Mouse (Mus musculus) cerebellum, postnatal 36 days (tissue): Measurements from ENCODE around the gene Rpl22l1.
"Not testable (repeated sequence)": the region's sequence is repeated elsewhere in the genome, so short reads cannot be mapped to it uniquely, and the experiment has no call there.

Experiments used
- DNase-seq, 2 experiments: peaks; one replicate each; pipeline ENCODE4 v3.0.0; 2021 to 2022; ENCODE audit warnings: mixed read lengths in 2 of 2

The Rpl22l1 gene

DNA sequence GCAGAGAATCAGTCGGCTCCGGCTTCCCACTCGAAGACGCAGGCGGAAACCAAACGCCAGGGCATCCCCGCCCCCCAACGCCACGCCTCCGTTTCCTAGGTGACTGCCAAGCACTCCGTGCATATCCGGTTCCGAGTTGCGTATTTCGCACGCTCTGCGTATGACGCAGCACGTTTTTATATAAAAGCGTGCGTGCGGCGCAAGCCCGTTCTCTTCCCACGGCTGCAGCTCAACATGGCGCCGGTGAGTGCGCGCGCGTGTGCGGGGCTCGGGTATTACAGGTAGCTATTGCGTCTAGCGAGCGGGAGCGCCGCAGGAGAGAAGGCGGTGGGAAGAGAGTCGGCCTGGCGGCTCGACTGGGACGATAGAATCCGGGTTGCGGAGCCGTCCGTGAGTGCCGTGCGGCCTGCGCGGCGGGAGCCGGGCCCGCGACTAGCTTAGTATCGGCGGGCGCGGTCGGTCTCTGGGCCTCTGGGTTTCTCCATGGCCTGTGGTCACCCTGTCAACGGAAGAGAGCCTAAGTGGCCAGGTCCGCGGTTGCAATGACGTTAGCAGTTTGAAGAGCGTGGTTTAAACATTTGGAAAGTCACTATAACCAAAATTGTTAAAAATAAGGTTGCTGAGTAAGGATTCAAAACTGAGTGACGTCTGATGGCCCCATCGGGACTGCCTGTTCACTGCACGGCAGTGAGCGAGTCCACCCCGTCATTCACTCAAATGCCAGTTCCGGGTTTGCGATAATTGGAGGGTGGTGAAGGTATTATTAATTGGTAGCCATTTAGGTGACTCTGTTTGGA is at the start of gene Rpl22l1:
Gene Rpl22l1 (plus strand): TSS at position 136 of the 797 bp plus-strand sequence.
- DNase-seq = peak; percentile 95 to 97

DNA sequence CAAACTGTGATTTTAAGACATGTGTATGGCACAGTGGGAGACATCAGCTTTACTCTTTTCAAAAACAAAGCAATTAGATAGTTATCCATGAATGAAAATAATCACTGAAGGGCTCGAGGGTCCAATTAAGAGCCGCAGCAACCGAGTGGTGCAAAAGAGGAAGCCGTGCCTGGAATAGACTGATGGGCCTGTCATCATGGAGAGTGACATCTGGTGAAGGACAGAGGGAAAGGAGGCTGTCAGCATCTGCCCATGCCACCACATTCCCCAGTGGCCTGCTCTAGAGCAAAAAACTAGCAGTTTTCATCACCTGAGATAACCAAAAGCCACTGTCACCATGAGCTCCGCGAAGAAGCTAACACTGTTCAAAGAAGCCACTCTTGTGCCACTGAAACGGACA is 49.8 kb upstream of the Rpl22l1 start:
- no peak for DNase-seq

DNA sequence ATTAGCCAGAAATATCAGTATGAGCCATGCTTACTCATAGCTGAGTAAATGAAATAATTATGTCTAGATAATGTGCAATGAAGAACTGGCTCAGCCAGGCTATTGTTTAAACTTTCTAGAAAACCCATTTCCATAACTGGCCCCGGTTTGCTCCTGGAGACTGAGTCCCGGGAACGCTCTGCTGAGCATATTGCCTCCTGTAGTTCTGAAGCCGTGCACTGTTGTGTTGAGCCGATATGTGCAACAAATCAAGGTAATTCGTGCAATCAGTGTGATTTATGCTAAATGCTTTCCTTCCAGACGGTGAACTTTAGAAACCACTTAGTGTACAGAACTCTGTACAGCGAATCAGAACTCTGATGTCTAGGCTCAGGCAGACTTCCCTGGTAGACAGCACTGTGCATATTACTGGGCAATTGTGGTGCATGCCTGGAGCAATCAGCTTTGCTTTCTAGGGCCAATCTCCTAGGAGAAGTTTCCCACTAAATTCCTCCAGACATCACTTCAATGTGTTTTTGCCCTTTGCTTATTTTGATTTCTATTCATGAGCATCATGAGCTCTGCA is 43.9 kb upstream of the Rpl22l1 start:
- DNase-seq = no peak

DNA sequence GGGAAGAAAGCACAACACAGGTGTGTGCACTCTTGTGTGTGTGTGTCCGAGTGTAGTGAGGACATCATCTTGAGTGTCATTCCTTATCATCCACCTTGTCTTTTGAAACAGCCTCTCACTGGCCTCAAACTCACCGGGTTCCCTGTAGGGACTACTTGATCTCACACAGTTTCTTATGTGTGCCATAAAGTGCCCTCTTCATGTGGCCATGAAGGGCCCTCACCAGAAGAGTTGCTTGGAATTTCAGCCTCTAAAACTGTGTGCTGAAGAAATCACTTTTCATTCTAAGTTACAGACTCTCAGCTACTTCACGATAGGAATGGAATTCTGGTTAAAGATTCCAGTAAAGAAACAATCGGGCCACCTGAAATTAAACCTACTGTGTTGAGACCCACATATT is 38.3 kb upstream of the Rpl22l1 start:
- DNase-seq = no peak

DNA sequence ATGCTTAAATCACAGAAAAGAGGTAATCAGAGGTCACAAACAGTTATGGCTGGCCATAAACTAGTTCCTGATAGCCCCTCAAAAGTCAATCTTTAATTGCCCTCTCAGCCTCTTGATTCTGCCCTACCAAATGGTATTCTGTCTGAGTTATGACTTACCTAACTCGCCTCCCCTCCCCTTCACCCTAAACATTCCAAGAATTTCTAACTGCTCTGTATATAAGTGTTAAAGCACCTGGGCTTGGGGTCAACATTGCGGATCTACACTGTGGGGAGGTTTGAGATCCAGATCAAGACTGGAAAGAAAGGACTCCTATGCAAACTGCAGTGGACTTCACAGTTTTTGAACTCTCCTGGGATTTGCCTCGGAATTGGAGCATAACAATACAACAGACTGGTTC is 37.0 kb upstream of the Rpl22l1 start:
- no peak for DNase-seq

DNA sequence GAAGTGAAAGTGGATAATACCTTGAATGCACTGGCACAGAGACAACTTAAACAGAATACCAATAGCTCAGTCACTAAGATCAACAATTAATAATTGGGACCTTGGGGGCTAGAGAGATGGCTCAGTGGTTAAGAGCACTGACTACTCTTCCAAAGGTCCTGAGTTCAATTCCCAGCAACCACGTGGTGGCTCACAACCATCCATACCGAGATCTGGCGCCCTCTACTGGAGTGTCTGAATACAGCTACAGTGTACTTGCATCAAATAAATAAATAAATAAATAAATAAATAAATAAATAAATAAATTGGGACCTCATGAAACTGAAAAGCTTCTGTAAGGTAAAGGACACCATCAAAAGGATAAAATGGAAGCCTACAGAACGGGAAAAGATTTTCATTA is 32.3 kb upstream of the Rpl22l1 start:
- not testable (repeated sequence) for DNase-seq

DNA sequence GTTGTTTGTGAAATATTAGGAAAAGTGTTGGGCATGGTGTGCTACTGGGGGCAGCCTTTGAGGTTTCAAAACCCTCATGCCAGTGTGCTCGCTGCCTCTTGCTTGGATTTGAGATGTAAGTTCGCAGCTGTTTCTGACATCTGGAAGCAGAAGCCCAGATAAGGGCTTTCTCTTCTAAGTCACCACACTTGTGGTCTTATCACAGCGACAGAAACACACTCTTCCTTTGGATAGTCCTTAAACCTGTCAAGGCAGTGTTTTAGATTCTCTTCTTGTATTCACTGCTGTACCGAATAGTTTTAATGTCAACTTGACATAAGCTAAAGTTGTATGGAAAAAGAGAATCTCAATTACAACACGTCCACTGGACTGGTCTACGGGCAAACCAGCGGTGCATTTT is 29.9 kb upstream of the Rpl22l1 start:
- DNase-seq = no peak

DNA sequence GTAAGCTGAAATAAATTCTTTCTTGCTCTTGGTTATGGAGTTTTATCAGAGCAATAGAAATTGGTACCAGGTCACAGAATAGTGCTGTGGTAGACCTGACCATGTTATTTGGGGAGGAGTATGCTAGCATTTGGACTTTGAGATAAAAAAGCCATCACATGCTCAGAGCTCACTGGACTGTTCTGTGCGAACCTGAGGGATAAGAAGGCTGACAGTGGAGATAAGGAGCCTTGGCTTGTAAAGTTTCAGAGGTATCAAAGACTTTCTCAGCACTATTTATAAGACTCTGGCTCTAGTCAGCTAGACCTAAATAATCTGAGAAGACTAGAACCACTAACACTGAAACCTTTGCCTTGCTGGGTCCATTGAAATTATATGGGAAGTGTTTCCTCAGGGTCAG is 29.3 kb upstream of the Rpl22l1 start:
- no peak for DNase-seq

DNA sequence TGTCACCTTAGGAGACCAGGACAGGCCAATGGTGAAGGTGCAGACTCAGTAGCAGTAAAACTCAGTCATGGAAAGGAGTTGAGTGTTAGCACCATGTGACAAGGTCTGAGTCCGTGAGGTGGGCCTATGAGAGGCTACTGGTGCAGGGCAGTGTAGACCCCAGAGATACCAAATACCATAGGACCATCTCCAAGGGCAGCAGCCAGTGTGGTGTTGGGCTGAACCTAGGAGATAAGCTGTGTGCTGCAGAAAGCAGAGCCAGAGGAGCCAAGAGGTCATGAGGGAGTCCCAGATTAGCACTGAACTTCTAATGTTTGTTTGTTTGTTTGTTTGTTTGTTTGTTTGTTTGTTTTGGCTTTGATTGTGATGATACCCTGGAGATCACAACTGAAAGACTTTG is 28.7 kb upstream of the Rpl22l1 start:
- DNase-seq = no peak

DNA sequence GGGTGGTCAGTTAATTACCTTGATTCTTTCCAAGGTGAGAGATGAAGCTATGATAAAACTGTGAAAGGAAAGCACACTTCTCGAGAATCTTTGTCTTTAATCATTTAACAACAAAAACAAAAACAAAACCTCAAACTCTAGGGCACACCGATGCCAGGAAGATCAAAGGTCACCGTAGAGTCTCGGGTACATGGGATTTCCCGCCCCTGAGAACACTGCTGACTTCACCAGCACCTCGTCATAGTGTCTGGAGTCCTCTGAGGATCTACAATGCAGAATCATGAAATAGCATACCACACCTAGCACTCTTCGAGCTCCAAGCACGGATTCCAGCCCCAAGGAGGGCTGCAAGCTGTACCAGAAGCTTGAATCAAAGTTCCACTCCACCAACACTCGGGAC is 24.7 kb upstream of the Rpl22l1 start:
- DNase-seq = no peak

DNA sequence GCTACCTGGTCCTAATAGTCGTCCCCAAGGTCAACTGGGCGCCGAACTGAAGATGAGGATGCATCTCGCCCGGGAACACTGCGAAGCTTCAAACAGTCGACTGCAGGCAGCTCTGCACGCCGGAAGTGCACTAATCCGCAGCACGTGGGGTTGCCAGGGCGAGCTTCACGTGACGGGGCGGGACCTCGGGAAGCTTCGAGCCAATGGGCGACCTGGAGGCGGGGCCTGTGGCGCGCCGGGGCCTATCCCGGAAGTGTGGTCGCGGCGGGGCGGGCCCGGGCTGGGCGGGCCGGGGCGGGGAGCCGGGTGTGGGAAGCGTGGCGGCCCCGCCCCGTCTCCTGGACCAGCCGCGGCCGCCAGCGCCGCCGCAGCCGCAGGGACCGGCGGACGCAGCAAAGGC is 24.2 kb upstream of the Rpl22l1 start, which contains the start of gene Eif5a2:
Gene Eif5a2 (plus strand): TSS at position 283 of the 400 bp plus-strand sequence.
- peak; percentile 87 to 92 for DNase-seq

DNA sequence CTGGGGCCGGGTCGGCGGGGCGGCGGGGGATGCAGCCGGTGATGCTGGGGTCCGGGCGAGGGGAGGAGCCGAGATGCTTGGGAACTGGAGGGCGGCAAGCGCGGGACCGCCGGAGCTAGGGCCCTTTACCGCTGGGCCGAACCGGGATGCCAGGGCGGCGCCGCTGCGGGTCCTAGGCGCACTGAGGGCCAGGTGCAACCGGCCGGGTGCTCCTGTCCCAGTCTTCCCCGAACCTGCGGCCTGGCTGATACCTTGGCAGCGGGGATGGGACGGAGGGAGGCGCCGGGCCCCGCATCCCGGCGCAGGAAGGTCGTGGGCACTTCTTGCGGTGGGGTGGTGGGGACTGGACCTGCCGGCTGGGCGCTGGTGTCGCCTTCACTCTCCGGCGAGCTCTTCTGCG is 23.8 kb upstream of the Rpl22l1 start:
- no peak for DNase-seq

DNA sequence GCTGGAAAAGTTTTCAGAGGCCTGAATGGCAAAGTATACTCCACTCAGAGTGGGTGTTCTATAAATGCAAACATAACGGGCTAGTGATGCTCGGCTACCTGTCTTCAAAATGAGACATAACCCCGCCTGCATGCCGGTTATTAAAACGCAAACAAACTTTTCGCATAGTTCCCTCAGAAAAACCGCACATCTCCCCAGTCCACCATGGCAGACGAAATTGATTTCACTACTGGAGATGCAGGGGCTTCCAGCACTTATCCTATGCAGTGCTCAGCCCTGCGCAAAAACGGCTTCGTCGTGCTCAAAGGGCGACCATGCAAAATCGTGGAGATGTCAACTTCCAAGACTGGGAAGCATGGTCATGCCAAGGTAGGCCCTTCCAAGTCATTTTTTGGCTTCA is 23.4 kb upstream of the Rpl22l1 start:
- DNase-seq = peak in 1 of 2 experiments; percentile 6

DNA sequence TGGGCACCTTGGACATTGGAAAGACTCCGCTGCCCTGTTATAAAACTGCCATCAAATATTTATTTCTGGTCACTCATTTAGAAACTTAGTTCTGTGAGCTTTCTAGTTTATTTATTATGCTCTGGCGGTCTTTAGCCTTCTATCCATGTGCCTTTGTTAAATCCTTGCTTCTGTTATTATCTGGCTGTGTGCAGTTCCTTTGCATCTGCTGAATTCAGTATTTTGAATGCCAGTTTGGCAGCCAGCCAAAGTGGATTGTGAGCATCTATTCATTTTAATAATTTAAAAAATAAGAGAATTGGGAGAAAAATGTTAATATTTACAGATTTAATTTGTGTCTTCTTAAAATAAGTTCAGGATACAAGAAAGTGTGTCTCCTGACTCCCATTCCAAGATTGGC is 21.1 kb upstream of the Rpl22l1 start:
- DNase-seq = no peak

DNA sequence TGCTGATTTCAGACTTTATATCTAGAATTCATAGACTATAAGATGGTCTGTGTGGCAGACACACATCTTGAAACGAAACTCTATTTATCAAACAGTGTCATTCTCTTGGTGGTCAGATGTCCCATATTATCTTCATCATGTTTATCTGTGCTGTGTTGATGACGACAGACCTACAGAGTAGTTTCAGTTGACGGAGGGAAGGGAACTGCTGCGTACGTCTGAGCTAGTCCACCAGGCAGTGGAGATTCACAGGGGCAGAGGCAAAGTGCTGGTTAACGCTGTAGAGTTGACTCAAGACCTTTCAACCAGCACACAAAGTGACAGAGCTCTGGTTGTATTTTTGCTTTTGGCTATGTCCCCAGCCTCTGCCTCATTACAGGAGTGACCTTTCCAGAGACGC is 10.4 kb upstream of the Rpl22l1 start:
- DNase-seq = no peak

DNA sequence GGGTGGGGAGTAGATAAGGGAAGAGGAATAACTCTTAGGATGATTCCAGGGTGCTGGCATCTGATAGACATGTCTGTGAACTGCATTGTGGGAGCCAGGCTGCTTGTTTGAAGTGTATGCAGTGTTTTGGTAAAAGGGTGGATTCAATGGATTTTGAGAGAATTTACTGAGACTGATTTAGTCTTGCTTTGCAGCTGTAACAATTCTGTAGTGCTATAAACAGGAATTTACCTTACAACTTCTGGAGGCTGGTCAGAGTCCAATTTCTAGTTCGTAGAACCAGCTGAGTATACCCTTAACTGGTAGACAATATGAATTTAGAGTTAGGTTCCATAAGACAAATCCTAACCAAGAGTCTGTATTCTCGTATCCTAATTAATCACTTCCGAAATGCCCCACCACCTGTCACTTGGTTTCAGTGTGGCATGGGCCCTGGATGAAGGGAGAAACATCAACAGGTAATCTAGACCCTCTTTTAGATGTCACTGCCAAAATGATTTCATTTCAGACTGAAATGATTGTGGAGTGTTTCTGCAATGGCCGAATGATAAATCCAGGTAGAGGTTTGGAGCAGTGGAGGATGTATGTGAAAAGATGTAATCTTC is 2.9 kb downstream of the Rpl22l1 start:
- no peak for DNase-seq

DNA sequence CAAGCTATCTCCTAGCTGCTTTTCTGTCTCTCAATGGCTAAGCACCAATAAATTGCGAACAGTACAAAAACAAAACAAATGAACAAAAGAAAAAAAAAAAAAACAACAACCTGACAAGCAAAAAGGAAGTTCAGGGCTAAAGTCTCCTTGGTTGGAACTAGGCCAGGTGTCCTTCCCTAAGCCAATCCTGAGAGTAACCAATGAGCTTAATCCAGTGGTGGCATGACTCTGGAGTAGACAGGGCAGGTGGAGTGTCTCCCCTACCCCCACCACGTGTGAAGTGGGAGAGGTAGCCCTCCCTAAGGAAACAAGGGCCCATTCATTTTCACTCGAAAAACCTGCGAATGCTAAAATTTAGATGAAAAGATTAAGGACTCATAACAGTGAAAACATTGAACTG is 6.2 kb downstream of the Rpl22l1 start:
- DNase-seq = no peak

DNA sequence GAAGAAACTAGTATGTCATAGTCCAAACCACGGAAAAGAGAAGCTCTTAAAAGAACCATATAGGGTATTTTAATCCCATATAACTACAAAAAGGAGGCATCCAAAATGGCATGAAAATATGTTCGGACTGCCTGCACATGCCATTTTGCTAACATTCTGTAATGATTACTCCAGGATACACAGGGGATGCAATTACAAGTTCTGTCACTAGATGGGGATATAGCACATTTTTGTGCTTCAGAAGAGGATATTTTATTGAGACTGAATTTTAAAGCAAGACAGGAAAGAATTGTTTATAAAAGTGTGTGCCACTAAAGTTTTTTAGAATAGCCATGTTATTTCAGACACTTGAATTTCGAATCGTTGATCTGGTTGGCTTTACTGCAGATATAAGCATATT is 9.1 kb downstream of the Rpl22l1 start:
- DNase-seq = peak in 1 of 2 experiments; percentile 7

DNA sequence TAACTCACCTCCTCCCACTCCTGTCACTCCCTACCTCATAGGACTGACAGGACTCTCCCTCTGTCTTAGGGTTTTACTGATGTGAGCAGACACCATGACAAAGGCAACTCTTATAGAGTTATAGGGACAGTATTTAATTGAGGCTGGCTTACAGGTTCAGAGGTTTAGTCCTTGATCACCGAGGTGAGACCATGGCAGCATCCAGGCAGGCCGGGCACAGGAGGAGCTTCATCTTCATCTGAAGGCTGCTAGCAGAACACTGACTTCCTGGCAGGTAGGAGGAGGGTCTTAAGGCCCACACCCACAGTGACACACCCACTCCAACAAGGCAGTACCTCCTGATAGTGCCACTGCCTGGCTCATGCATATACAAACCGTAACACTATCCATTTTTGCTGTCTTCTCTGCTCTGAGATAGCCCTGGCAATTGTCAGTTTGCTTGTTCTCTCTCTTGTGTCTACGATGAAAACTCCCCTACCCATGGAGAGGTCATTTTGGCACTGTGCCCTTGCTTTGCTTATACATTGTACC is 10.8 kb downstream of the Rpl22l1 start:
- DNase-seq = no peak

DNA sequence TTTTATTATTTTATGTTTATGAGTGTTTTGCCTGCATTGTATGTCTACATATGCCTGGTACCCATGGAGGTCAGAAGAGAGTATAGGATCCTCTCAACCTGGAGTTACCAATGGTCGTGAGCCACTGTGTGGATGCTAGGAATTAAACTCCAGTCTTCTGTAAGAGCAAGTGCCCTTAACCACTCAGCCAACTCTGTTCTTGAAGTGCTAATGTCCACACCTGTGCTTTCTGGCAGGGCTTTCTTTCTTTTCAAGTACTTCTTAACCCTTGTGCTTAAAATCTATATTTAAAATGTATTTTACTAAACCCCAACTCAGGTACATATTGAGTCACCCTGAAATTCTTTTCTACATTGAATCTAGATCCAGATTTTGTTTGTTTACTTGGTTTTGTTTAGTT is 21.0 kb downstream of the Rpl22l1 start:
- no peak for DNase-seq

DNA sequence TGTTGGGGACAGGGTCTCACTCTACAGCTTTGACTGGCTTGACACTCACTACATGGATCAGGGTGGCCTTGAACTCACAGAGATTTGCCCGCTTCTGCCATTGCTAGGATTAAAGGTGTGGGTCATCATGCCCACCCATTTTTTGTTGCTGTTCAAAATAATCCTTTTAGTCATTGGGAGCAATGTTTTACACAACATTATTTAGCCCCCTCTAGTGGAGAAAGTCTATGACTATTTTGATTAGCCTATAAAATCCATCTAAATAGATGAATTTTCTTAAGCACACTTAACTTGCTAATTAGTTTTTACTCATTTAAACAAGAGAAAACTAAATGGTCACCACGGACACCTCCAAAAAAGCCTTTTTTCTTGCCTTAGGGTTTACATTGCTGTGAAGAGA is 22.4 kb downstream of the Rpl22l1 start:
- no peak for DNase-seq

DNA sequence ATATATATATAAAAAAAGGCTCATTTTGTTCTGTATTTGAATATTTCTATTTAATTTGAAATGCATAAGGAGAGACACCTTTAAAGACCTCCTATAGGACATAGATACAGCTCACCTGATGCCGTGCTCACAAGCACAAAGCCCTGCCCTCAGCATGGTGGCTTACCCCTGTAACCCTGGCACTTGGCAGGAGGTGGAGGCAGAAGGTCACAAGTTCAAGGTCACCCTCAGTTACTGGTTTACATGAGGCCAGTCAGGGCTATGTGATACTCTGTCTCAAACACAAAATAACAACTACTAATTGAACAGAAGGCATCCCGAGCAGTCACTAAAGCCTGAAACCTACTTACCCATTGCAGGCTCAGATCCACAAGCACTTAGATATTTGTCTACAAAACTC is 24.2 kb downstream of the Rpl22l1 start:
- no peak for DNase-seq

DNA sequence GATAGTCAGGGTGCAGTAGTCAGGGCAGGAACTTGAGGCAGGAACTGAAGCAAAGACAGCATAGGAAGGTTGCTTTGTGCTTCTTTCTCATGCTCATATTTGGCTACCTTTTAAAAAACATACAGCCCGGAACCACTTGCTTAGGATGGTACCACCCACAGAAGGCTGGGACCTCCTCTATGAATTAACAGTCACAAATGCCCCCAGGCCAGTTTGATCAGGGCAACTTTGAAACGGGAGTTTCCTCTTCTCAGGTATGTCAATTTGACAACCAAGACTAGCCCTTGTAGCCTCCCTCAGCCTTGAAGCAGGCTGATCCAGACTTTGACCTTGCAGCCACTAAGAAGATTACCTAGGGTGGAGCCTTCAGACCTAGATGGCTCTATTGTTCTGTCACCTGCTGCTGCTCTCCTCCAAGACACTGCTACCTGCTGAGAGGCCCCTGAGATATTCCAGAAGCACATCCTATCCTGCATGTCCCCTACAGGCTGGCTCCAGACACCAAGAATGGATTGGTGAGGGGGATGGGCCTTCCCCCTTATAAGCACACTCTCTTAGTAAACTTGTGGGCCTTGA is 31.6 kb downstream of the Rpl22l1 start:
- DNase-seq = no peak
